Mouse (Mus musculus) megakaryocyte progenitor cell, adult 5-6 weeks (primary cell): ENCODE measurements around the gene Hadh. TPM values are rescaled to one million over a fixed set of nuclear protein-coding genes. Genes with fewer than 3 reads are reported as not detected.

Source experiments
- ATAC-seq: replicated peaks from 2 replicates; pipeline ENCODE4 v1.8.0; 2016; ENCODE audit warnings: mild to moderate bottlenecking, moderate TSS enrichment, inconsistent platforms; ENCODE audit not compliant: poor library complexity
- total RNA-seq, 2 experiments: library from RNA; stranded (forward) in 1 of 2; stranded (reverse) in 1 of 2; fragments of 157-497, 149-512 nt in 1 of 2; fragments of 200-1000 nt in 1 of 2; gene quantifications; 2 replicates each; pipeline versions ENCODE4 v1.2.3 to v1.2.4; 2015 to 2017

Gene Hadh
- total RNA-seq, 2 experiments from 2014 or later = 61.1 to 76.6 TPM

DNA sequence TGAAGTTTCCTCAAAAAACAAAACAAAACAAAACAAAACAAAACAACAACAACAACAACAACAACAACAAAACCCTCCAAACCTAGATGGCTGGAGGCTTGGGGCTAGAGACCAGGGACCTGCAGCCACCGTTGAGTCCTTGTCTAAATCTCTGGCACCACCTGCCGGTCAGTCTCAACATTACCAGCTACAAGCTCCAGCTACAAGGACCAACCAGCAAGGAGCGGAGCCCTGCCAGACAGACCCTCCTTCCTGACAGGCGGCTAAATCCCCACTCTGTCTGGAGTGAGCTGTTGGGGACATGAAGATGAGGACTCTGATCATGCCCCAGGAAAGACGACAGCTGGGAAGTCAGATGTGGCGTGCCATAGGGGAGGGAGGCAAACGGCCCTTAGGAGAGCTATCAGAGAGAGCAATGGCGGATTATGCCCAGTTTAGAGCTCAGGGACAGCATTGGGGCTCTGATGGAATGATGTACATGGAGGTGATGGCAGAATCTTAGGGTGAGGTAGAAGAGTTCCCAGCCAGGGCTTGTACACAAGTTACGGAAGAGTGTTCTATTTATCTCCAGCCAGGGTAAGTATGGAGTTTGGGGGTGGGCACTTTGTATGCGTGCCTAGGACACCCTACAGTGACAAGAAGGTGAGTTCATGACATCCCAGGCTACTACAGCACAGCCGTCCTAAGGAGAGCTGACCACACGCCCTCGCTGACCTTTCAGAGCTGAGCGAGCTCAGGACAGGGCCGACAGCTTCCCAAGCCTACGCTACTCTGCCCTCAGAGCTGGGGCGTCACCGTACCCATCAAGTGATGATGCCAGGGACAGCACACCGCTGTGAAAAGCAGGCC is 33.9 kb downstream of the Hadh start:
- peak; percentile 99 for ATAC-seq

DNA sequence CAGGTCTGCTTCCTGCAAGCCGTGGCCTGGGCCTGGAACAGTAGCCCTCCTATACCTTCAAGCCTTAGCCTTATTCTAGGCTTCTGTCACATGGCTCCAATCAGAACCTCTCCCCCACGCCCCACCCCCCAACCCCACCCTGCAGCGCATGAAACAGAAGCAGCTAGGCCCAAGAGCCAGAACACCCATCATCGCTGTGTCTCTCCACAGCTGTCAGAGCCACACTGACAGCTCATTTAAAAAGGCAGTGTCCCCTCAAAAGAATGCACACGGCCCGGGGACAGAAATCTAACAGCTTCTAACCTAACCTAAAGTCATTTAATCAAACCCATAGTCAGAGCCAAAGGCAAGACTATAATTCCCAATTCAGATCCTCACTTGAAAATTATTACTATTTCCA is 34.8 kb downstream of the Hadh start:
- no peak for ATAC-seq

DNA sequence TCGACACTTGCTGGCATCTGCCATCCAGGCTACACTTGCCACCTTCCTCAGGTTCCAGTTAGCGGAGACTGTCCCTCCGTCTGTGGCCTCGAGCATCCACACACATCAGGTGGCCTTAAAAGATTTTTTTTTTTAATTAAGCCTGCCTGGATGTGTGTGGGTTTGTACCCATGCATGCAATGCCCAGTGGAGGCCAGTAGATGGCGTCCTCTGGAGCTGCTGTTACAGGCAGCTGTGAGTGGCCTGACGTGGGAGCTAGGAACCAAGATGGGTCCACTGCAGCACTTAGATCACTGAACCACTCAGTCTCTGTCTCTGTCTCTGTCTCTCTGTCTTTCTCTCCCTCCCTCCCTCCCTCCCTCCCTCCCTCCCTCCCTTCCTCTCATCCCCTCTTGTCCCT is 43.8 kb downstream of the Hadh start:
- peak; percentile 77 for ATAC-seq

DNA sequence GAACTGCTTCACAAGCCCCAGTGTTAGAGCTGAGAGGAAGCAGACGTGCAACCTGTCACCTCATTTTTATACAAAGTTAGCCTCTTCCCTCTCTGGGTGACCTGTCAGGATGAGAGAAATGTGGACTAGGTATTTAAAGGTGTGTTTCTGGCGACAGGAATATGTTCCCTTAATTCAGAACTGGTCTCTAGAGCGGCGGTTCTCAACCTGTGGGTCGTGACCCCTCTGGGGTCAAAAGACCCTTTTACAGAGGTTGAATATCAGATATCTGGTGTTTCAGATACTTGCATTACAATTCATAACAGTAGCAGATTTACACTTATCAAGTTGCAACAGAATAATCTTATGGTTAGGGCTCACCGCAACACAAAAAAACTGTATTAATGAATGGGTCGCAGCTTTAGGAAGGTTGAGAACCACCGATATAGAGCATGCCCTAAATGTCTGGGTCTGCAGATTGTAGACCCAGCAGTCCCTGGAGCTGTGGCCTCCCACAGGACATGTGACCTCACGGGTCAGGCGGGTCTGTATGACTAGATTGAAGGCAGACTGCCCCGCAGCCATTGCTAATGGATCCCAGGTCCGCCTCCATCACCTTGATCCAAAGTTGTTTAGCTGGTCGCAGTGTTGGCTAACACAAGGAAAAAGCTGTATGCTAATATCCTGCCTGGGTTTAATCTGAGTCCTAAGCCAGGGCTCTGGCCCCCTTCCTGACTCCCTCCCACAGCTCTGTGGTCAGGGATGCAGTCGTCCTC is 53.1 kb downstream of the Hadh start:
- ATAC-seq = no peak

DNA sequence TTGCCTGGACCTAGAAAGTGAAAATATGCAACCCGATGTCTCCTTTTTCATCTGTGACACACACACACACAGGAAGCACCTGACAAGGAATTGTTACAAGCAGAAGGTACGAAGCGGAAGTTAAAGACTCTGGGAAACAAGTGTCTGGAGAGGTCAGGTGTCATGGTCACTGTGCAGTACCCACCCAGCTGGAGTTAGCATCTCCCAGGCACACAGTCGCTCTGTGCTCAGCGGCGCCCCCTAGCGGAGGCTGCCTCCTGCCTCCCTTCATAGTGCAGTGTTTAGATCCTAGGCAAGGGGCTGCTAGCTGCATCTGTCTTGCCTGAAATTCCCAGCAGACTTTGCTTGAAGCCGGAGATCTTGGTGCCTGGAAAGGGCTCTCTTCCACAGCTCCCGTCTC is 57.1 kb downstream of the Hadh start:
- peak; percentile 78 for ATAC-seq

DNA sequence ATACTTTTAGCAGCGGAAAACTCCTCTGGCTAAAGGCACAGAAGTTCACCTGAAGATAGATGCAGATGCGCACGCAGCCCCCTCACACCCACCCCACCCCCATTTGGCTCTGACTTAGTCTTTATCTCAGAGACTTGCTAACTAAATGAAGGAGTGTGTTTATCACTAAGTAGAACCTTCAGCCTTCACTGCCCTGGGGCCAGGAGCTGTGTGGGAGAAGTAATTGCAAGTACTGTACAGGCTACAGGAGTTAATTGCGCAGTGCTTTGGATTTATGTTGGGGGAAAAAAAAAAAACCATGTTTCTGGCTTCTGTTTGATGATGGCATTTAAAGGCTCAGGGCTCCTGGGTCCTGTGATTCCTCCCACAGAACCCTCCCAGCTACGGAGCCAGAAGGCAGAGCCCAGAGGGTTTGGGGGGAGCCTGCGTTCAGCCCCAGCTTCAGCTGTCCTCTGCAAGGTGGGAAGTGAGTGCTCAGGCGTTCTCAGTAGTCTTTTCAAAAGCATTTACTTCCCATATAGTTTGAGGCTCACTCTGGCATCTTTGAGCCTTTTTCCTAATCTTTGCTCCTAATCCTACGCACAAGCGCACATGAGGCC is 57.7 kb downstream of the Hadh start:
- ATAC-seq = no peak

DNA sequence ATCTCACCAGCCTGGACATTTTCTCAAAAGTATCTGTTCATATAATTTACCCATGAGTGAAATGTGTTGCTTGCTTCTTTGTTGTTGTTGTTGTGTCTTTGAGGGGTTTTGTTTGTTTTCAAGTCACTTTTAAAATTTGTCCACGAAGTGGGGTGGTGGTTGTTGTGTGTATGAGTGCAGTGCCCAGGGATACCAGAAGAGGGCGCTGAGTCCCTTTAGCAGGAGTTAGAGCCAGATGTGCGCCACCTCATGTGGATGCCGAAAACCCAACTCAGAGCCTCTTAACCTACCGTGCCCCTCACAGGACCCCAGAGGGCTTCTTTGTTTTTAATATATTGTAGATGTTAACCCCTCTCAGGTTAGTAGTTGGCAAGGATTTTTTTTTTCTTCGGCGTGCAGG is 59.7 kb downstream of the Hadh start:
- no peak for ATAC-seq

DNA sequence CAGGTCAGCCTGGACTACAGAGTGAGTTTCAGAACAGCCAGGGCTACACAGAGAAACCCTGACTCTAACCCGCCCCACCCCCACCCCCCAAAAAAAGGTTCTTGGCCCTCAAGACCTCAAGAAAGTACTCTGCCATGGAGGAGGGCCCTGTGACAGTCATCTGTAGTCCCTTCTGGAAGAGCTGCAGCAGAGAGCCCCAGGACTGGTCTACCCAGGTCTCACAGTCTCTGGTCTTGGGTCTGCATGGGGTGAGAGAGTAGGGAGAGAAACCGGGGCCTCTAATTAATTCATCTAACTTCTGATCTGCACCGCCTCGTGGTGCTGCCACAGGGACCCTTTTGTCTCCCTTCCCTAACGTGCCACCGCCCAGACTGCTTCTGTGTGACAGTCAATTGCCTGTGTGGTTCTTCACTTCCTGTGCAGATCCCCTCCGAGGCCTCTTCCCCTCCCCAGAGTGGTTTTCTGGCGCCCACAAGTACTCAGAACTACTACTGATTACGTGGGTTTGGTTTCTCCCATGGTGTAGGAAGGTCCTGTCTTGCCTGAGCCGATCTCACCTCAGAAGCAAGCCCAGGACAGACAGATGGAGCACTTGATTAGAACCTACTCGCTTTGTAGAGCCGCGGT is 63.5 kb downstream of the Hadh start:
- ATAC-seq = peak; percentile 98

DNA sequence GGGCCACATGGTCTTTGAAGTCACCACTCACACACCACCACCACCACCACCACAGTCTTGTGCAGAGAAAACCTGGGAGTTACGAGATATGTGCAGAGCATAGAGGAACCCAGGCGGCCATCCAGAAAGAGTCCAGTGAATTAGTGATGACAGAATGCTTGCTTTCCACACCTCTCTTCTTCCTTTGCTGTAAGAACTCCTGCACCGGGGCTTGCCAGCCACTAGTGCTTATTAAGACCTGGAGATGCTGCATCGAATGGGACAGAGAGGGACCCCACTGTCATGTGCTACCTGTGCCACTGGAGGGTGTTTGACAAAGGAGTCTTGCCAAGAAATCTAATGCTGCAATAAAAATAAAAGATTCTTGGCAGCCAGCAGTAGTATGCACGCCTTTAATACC is 64.1 kb downstream of the Hadh start:
- ATAC-seq = no peak

DNA sequence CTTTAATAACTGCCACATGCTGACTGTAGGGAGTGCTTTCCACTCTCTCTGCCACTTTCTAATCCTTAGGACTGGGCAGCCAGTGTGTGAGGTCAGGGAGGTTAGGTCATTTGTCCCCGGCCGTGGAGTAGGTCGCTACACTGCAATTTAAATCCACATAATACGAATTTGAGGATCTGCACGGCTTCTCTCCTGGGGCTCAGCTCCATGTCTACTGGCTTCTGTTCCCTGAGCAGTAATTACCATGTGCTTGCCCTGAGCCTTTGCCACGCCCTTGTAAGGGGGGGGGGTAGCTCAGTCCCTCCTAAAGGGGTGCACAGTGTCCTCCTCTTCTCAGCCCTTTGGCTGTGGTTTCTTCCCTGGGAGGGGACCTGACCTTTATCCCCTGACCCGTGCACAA is 69.6 kb downstream of the Hadh start:
- ATAC-seq = no peak

DNA sequence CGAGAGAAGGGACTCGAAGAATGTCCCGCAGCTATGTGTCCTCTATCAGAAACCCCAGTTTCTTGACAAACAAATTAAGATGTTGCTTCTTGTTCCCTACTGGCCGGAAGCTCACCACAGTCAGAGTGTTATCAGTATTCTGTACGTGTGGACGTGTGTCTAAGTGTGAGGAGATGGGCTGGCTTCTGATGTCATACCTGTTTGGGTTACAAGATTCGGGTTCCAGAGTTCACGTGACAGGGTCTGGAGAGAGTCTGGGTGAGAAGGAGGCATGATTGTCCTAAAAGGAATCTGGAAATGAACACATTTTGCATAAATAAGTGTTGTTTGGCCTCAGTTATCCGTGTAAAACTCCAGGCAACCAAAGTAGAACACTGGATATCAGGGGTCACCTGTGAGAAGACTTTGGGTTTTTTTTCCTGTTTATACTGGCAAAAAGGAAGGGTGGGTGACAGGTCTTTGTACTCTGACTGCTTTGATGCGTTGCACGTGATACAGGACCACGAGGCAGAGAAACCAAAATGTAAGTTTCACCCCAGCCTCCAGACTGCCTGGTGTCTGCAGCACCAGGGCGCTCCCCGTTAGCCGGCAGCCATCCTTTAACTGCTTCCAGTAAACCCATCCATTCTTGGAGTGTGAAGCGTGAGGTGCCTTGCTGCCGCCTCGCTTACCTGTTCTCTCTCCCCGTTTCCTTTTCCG is 72.2 kb downstream of the Hadh start:
- ATAC-seq = no peak

DNA sequence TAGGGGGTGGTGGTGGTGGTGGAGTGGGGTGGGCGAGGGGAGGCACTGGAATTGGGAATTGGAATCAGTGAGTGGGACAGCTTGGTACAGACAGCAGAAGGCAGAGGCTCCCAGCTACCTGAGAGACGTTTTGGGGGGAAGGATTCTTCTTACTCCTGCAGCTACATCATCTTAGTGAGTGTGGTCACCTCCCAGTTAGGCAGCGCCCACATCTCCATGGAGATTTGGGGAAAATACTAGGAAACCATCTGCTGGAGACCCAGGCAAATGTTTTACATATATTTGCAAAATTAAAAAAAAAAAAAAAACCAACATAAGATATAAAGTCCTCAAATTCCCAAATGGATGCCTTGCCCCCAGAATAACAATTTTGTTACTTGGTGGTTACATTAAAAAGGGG is 72.9 kb downstream of the Hadh start:
- ATAC-seq = no peak

DNA sequence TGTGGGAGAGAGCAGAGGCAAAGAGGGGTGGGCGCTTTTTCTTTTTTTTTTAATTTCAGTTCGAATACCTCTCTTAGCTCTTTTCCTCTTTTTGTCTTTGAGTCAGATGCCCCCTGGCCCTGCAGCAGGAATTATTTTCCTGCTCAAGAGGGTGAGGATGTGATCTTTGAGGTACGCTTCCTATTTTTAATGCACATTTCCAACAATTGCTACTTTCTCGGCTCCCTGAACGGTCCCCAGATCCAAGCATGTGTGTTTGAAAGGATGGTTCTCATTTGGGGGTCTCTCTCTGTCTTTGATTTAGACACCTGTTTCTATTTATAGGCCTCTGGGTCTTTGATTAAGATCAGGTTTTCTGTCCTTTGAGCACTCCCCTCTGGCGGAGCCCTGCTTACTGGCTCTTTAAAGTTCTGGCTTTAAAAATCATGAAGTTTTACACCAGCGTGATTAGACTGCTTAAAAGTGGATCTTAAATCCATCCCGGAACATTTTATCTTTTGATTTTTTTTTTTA is 75.3 kb downstream of the Hadh start:
- ATAC-seq = no peak

DNA sequence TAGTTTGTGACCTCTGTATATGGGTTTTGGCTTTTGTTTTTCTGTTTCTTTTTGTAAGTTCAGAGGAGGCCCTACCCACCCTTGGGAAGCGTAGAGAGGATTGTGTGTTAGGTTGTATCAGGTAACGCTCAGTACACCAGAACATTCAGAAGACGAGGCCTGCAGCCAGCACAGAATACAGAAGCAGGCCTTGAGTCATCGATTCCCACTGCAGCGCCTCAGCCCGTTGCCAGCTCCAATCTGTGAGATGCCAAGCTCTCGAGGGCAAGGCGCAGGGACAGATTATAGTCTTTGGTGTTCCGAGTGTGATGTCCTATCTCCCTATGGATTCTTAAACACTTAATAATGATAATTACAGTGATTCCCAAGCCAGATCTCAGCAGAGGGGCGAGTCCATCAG is 75.9 kb downstream of the Hadh start:
- no peak for ATAC-seq

DNA sequence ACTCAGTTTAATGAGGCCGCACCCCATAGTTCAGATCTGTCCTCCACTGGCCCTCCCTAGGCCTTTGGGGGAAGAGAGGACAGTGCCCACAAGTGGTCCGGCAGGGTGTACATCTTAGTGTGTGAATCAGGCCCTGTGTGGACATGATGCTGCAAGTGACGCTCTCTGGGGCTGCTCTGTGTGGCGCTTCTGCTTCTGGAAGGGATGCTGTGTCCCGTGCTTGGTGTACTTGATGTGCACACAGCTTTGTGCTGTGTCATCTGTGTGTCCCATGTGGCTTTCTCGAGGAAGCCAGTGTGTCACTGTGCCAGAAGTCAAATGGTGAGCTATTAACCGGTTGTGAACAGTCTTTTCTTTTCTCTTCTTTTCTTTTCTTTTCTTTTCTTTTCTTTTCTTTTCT is 80.4 kb downstream of the Hadh start:
- ATAC-seq = 0 out of 2 replicates have a peak, but pooled peaks have one; percentile 9

DNA sequence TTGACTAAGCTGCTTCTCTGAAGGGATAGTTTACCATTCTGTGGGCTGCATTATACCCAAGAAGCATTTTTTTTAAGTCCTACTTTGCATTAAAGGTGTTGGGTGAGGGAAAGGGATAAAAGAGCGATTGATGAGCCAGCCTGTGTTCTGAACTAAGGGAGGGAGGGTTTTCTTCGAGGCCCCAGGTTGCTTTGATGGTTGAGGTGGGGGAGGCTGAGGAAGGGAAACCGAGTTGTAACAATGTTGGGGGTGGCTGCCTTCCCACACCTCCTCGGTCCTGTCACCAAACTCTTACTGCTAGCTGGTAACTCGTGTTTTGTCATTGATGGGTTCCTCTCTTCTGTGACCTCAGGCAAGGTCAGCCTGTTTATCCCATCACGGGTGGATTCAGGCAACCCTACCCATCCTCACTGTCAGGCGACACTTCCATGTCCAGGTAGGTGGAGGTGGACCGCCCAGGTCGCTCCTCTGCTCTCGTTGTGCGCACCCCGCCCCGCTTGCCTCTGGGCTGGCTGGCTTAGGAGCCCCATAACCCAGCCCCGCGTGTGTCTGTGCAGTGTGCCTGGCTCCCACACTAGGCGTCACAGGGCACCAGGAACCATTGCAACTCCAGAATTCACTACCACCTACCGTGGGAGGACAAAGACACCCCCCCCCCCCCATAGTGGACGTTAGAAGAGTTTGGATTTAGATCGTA is 81.1 kb downstream of the Hadh start:
- ATAC-seq = no peak

DNA sequence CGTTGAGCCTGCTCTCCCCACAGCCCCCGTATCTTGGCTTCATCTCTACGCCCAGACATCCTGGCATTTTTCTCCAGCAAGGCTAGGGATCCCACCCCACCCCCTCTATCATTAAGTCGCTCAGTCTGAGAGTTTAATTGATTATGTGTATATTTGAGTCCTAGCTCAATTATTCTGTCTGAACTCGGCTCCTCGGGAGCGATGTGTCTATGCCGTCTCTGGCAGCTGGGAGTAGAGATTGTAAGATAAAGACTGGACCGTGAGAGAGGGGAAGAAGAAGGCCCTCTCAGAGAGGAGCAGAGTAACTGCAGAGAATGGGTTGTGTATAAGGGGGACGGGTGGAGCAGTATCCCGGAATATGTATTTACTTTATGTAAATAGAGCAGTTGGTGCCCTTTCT is 81.7 kb downstream of the Hadh start:
- ATAC-seq = no peak

DNA sequence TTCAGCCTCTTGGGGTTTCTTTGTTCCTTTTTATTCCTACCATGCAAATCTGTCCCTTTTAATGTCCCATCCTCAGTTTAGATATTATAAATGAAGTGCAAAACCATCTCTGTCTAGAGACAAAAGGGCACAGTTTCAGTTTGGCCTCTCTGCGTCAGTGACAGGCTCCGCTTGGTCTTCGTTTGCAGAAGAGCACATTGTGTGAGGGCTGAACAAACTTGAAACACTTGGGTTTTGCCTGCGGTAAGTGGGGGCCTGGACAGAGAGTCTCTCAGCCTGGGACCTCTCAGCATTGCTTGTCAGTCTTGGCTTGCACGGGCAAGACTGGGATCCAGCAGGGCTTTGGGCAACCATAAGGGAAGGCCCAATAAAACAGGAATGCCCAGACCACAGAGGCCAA is 85.7 kb downstream of the Hadh start:
- ATAC-seq = no peak
